Mouse (Mus musculus): ENCODE measurements around the gene Eef1g. TPM values are rescaled to one million over a fixed set of nuclear protein-coding genes. Genes with fewer than 3 reads are reported as not detected.

Gene Eef1g
- polyA plus RNA-seq, 1 experiment: 286 TPM

- no peak for TF ChIP-seq POLR2A (IDR thresholded peaks at IDR 0.05; ENCODE audit: extremely low read depth, insufficient read depth, low read length)
- TF ChIP-seq CTCF (IDR thresholded peaks at IDR 0.05; ENCODE audit: extremely low read depth, insufficient read depth, low read length): no peak
- Histone ChIP-seq H3K27ac (ENCODE audit: insufficient read depth, low read length) (no peak within 1 kb of the TSS), H3K4me3 (ENCODE audit: insufficient read depth, low read length) (peak within 1 kb of the TSS; percentile 17), H3K4me1 (ENCODE audit: control insufficient read depth, insufficient read depth, low read length) (no peaks in the 10 kb centered on the region)
These were observed 37.4 kb upstream of the Eef1g start, which contains the start of the genes Rom1 and Eml3 for GRCm38 (mm10) chr19:8929224-8930088. Gene Rom1 (minus strand): TSS chr19:8929356. Gene Eml3 (plus strand): TSS chr19:8929552.

- Histone ChIP-seq H3K4me1 (ENCODE audit: control insufficient read depth, insufficient read depth, low read length) (no peaks in the 10 kb centered on the region), H3K4me3 (ENCODE audit: insufficient read depth, low read length) (peak overlapping the region; percentile 17), H3K27ac (ENCODE audit: insufficient read depth, low read length) (no peak overlapping the region)
- TF ChIP-seq POLR2A (IDR thresholded peaks at IDR 0.05; ENCODE audit: extremely low read depth, insufficient read depth, low read length): no peak
- TF ChIP-seq CTCF (IDR thresholded peaks at IDR 0.05; ENCODE audit: extremely low read depth, insufficient read depth, low read length): no peak
These were observed 36.7 kb upstream of the Eef1g start for GRCm38 (mm10) chr19:8930117-8930516.

GRCm38 (mm10) chr19:8930771-8931170, 36.1 kb upstream of the Eef1g start:
- H3K4me1 ChIP-seq (ENCODE audit: control insufficient read depth, insufficient read depth, low read length): no peaks in the 10 kb centered on the region
- no peak overlapping the region for H3K4me3 ChIP-seq (ENCODE audit: insufficient read depth, low read length)
- no peak overlapping the region for H3K27ac ChIP-seq (ENCODE audit: insufficient read depth, low read length)
- TF ChIP-seq CTCF (IDR thresholded peaks at IDR 0.05; ENCODE audit: extremely low read depth, insufficient read depth, low read length): no peak
- TF ChIP-seq POLR2A (IDR thresholded peaks at IDR 0.05; ENCODE audit: extremely low read depth, insufficient read depth, low read length): no peak

- H3K4me1 ChIP-seq (ENCODE audit: control insufficient read depth, insufficient read depth, low read length): no peaks in the 10 kb centered on the region
- no peak overlapping the region for H3K27ac ChIP-seq (ENCODE audit: insufficient read depth, low read length)
- TF ChIP-seq POLR2A (IDR thresholded peaks at IDR 0.05; ENCODE audit: extremely low read depth, insufficient read depth, low read length): no peak
- TF ChIP-seq CTCF (IDR thresholded peaks at IDR 0.05; ENCODE audit: extremely low read depth, insufficient read depth, low read length): no peak
- H3K4me3 ChIP-seq (ENCODE audit: insufficient read depth, low read length): no peak overlapping the region
These were observed 30.1 kb upstream of the Eef1g start for GRCm38 (mm10) chr19:8936736-8937135.

GRCm38 (mm10) chr19:8940526-8941133, 26.2 kb upstream of the Eef1g start:
- TF ChIP-seq CTCF (IDR thresholded peaks at IDR 0.05; ENCODE audit: extremely low read depth, insufficient read depth, low read length): no peak
- no peak for TF ChIP-seq POLR2A (IDR thresholded peaks at IDR 0.05; ENCODE audit: extremely low read depth, insufficient read depth, low read length)
- H3K27ac ChIP-seq (ENCODE audit: insufficient read depth, low read length): no peak overlapping the region
- H3K4me1 ChIP-seq (ENCODE audit: control insufficient read depth, insufficient read depth, low read length): peaks cover 3% of the 10 kb centered on the region; the same call in 1 of the 2 replicates
- no peak overlapping the region; the same call in 1 of the 2 replicates for H3K4me3 ChIP-seq (ENCODE audit: insufficient read depth, low read length)

- Histone ChIP-seq H3K27ac (ENCODE audit: insufficient read depth, low read length) (no peak overlapping the region), H3K4me1 (ENCODE audit: control insufficient read depth, insufficient read depth, low read length) (peaks cover 3% of the 10 kb centered on the region; the same call in 1 of the 2 replicates), H3K4me3 (ENCODE audit: insufficient read depth, low read length) (peak overlapping the region; percentile 93; the same call in 1 of the 2 replicates)
- TF ChIP-seq POLR2A (IDR thresholded peaks at IDR 0.05; ENCODE audit: extremely low read depth, insufficient read depth, low read length) (no peak), CTCF (IDR thresholded peaks at IDR 0.05; ENCODE audit: extremely low read depth, insufficient read depth, low read length) (no peak)
These were observed 25.7 kb upstream of the Eef1g start for GRCm38 (mm10) chr19:8941136-8941514.

- TF ChIP-seq CTCF (IDR thresholded peaks at IDR 0.05; ENCODE audit: extremely low read depth, insufficient read depth, low read length) (no peak), POLR2A (IDR thresholded peaks at IDR 0.05; ENCODE audit: extremely low read depth, insufficient read depth, low read length) (peak; percentile 42; the same call in 1 of the 2 replicates)
- peak within 1 kb of the TSS; percentile 93 for H3K4me3 ChIP-seq (ENCODE audit: insufficient read depth, low read length)
- peak within 1 kb of the TSS; percentile 93 for H3K27ac ChIP-seq (ENCODE audit: insufficient read depth, low read length)
- H3K4me1 ChIP-seq (ENCODE audit: control insufficient read depth, insufficient read depth, low read length): peaks cover 3% of the 10 kb centered on the region; the same call in 1 of the 2 replicates
These were observed 25.2 kb upstream of the Eef1g start, which contains the start of gene Mta2 for GRCm38 (mm10) chr19:8941515-8942217. Gene Mta2 (plus strand): TSS chr19:8941875.

GRCm38 (mm10) chr19:8942276-8942964, 24.4 kb upstream of the Eef1g start:
- TF ChIP-seq CTCF (IDR thresholded peaks at IDR 0.05; ENCODE audit: extremely low read depth, insufficient read depth, low read length): no peak
- no peak for TF ChIP-seq POLR2A (IDR thresholded peaks at IDR 0.05; ENCODE audit: extremely low read depth, insufficient read depth, low read length)
- peak overlapping the region; percentile 93 for H3K27ac ChIP-seq (ENCODE audit: insufficient read depth, low read length)

More at GRCm38 (mm10) chr19:8942276-8942964, 24.4 kb upstream of the Eef1g start:
- peaks cover 3% of the 10 kb centered on the region; the same call in 1 of the 2 replicates for H3K4me1 ChIP-seq (ENCODE audit: control insufficient read depth, insufficient read depth, low read length)
- H3K4me3 ChIP-seq (ENCODE audit: insufficient read depth, low read length): peak overlapping the region; percentile 93

Measured in cortical plate, adult 2 months (tissue).